Mouse (Mus musculus) lung, embryonic 14.5 days (tissue): ENCODE results near the gene Pstpip1. TPM values are rescaled to one million over a fixed set of nuclear protein-coding genes. Genes with fewer than 3 reads are reported as not detected.

Experiments used
- ATAC-seq: fragments of 200-750 bp; cut with Nextera tagmentation; 2 replicates; pipeline ENCODE4 v1.8.0; 2017; ENCODE audit warnings: mild to moderate bottlenecking, moderate TSS enrichment, moderate library complexity; ENCODE audit not compliant: insufficient read depth
- DNase-seq: peaks from one replicate; pipeline ENCODE4 v3.0.0-alpha.2; 2015
- H3K27ac ChIP-seq: fragments of 300-500 bp; sonication (generic); 2 replicates; pipeline ENCODE4 v1.5.1; 2014; ENCODE audit warnings: low read depth, mild to moderate bottlenecking, moderate library complexity
- H3K27me3 ChIP-seq: fragments of 300-500 bp; sonication (generic); 2 replicates; pipeline ENCODE4 v1.6.1; 2014; ENCODE audit warnings: low read length, control low read depth; ENCODE audit not compliant: insufficient read depth
- H3K36me3 ChIP-seq: fragments of 300-500 bp; sonication (generic); 2 replicates; pipeline ENCODE4 v1.6.1; 2014; ENCODE audit warnings: control low read depth; ENCODE audit not compliant: insufficient read depth
- H3K4me1 ChIP-seq: fragments of 300-500 bp; sonication (generic); 2 replicates; pipeline ENCODE4 v1.6.1; 2014; ENCODE audit warnings: antibody characterized with exemption, control low read depth; ENCODE audit not compliant: insufficient read depth
- H3K4me2 ChIP-seq: fragments of 300-500 bp; sonication (generic); 2 replicates; pipeline ENCODE4 v1.6.1; 2014; ENCODE audit warnings: mild to moderate bottlenecking
- H3K4me3 ChIP-seq: fragments of 300-500 bp; sonication (generic); 2 replicates; pipeline ENCODE4 v1.5.1; 2014; ENCODE audit warnings: low read depth, low read length
- H3K9ac ChIP-seq: fragments of 300-500 bp; sonication (generic); 2 replicates; pipeline ENCODE4 v1.6.1; 2014
- H3K9me3 ChIP-seq: fragments of 300-500 bp; sonication (generic); 2 replicates; pipeline ENCODE4 v1.6.1; 2016; ENCODE audit warnings: low read depth, low read length, control low read depth
- CTCF ChIP-seq: IDR thresholded peaks from 2 replicates; pipeline ENCODE4 v1.5.1; 2016; ENCODE audit warnings: antibody characterized with exemption, low read depth
- WGBS: fragments of 180-500 bp; shearing (Covaris S2); extraction: QIAGEN DNeasy Blood & Tissue Kit; methylation state at CpG from one replicate; pipeline ENCODE4 v1.1.7; 2014; 5-methylcytosine and 5-hydroxymethylcytosine counted together
- polyA plus RNA-seq: library from polyadenylated mRNA; unstranded; fragments of >200 nt; fragmentation: Nextera tagmentation; extraction: Ambion mirVana; gene quantifications from 2 replicates; pipeline ENCODE4 v1.2.1, GENCODE M21; 2014

The Pstpip1 gene
- polyA plus RNA-seq = 0.83 and 0.99 TPM in 2 replicates

- H3K36me3 ChIP-seq = no peaks in the 10 kb centered on the region
- ATAC-seq = peak; percentile 91
- no peak within 1 kb of the TSS; the same call in 1 of the 2 replicates for H3K4me3 ChIP-seq
- H3K27ac ChIP-seq = peak within 1 kb of the TSS; percentile 81
- no peak within 1 kb of the TSS for H3K9ac ChIP-seq
- 16% methylated on average over 22 of the region's 22 CpGs for WGBS
- no peaks in the 10 kb centered on the region for H3K4me1 ChIP-seq
- TF ChIP-seq CTCF = no peak
- H3K9me3 ChIP-seq = no peaks in the 10 kb centered on the region
- peak; percentile 87 for DNase-seq
- no peaks in the 10 kb centered on the region for H3K27me3 ChIP-seq
- H3K4me2 ChIP-seq = peak within 1 kb of the TSS; percentile 42
Observed at GRCm38 (mm10) chr9:56089778-56090520, at the start of gene Pstpip1. TSS of gene Pstpip1 (plus strand) at chr9:56089962.

- H3K4me2 ChIP-seq = peak within 1 kb of the TSS; percentile 78
- H3K4me3 ChIP-seq = peak within 1 kb of the TSS; percentile 74
- WGBS = 1% methylated on average over 49 of the region's 49 CpGs
- peaks cover 10% of the 10 kb centered on the region; the same call in 1 of the 2 replicates for H3K4me1 ChIP-seq
- H3K27me3 ChIP-seq = no peaks in the 10 kb centered on the region
- no peaks in the 10 kb centered on the region for H3K9me3 ChIP-seq
- peaks cover 21% of the 10 kb centered on the region for H3K36me3 ChIP-seq
- DNase-seq = peak; percentile 97
- H3K9ac ChIP-seq = peak within 1 kb of the TSS; percentile 95
- peak within 1 kb of the TSS; percentile 97 for H3K27ac ChIP-seq
- ATAC-seq = peak; percentile 100
- no peak for TF ChIP-seq CTCF
Observed at GRCm38 (mm10) chr9:56041372-56042180, 48.2 kb upstream of the Pstpip1 start, which contains the start of gene Rcn2. TSS of gene Rcn2 (plus strand) at chr9:56041845.

- ATAC-seq = no peak
Observed at GRCm38 (mm10) chr9:56042181-56042621, 47.6 kb upstream of the Pstpip1 start.

DNA sequence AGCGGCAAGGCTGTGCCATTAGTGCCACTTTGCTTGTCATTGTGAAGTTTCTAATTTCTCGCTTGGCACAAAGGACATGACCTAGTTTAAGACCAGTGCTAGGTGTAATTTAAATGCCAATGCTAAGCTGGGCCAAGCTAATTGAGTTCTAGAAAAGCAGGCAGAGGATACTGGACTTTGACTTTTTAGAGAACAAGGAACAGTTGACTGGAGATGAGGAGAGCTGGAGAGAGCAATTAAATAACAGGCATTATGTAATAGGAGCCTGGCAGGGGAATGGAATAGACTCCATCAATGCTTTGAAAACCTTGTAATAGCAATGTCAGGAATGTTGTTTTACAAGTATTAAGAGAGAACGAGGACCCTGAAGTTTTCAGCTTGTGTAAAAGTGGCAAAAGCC, 36.0 kb upstream of the Pstpip1 start:
- no peak overlapping the region for H3K4me3 ChIP-seq
- TF ChIP-seq CTCF = no peak
- ATAC-seq = no peak
- H3K36me3 ChIP-seq = peaks cover 56% of the 10 kb centered on the region
- H3K9ac ChIP-seq = no peak overlapping the region
- 86% methylated on average over 3 of the region's 3 CpGs for WGBS
- no peak for DNase-seq
- no peak overlapping the region for H3K4me2 ChIP-seq
- no peak overlapping the region for H3K27ac ChIP-seq
- H3K4me1 ChIP-seq = no peaks in the 10 kb centered on the region
- no peaks in the 10 kb centered on the region for H3K27me3 ChIP-seq
- H3K9me3 ChIP-seq = no peaks in the 10 kb centered on the region

More at GRCm38 (mm10) chr9:56042181-56042621, 47.6 kb upstream of the Pstpip1 start:
- Histone ChIP-seq H3K27me3 (no peaks in the 10 kb centered on the region), H3K4me1 (peaks cover 10% of the 10 kb centered on the region; the same call in 1 of the 2 replicates), H3K4me3 (peak overlapping the region; percentile 74), H3K27ac (peak overlapping the region; percentile 97), H3K9ac (peak overlapping the region; percentile 95), H3K4me2 (peak overlapping the region; percentile 78), H3K9me3 (no peaks in the 10 kb centered on the region), H3K36me3 (peaks cover 22% of the 10 kb centered on the region)
- WGBS = under 1% methylated on average over 16 of the region's 16 CpGs
- DNase-seq = no peak
- TF ChIP-seq CTCF = no peak

GRCm38 (mm10) chr9:56056147-56056546, 33.6 kb upstream of the Pstpip1 start:
- H3K4me2 ChIP-seq = no peak overlapping the region
- no peaks in the 10 kb centered on the region for H3K4me1 ChIP-seq
- no peaks in the 10 kb centered on the region for H3K9me3 ChIP-seq
- no peaks in the 10 kb centered on the region for H3K27me3 ChIP-seq
- H3K4me3 ChIP-seq = no peak overlapping the region
- no peak overlapping the region for H3K27ac ChIP-seq
- H3K36me3 ChIP-seq = peaks cover 73% of the 10 kb centered on the region
- no peak for ATAC-seq
- 82% methylated on average over 6 of the region's 6 CpGs for whole genome bisulfite sequencing
- no peak for TF ChIP-seq CTCF
- H3K9ac ChIP-seq = no peak overlapping the region
- no peak for DNase-seq

- no peak overlapping the region for H3K27ac ChIP-seq
- no peaks in the 10 kb centered on the region for H3K9me3 ChIP-seq
- no peaks in the 10 kb centered on the region for H3K27me3 ChIP-seq
- 87% methylated on average over 5 of the region's 5 CpGs for WGBS
- no peak overlapping the region for H3K4me2 ChIP-seq
- H3K4me3 ChIP-seq = no peak overlapping the region
- no peak for DNase-seq
- H3K4me1 ChIP-seq = no peaks in the 10 kb centered on the region
- peaks cover 70% of the 10 kb centered on the region for H3K36me3 ChIP-seq
- H3K9ac ChIP-seq = no peak overlapping the region
- TF ChIP-seq CTCF = no peak
- ATAC-seq = no peak
Observed at GRCm38 (mm10) chr9:56062336-56062735, 27.4 kb upstream of the Pstpip1 start.

GRCm38 (mm10) chr9:56065011-56065410, 24.8 kb upstream of the Pstpip1 start:
- ATAC-seq = no peak
- WGBS = 40% methylated on average over 3 of the region's 3 CpGs
- no peak for TF ChIP-seq CTCF
- no peaks in the 10 kb centered on the region for H3K4me1 ChIP-seq
- peaks cover 54% of the 10 kb centered on the region for H3K36me3 ChIP-seq
- H3K27ac ChIP-seq = no peak overlapping the region
- no peak overlapping the region for H3K4me3 ChIP-seq
- DNase-seq = no peak
- H3K9ac ChIP-seq = no peak overlapping the region
- H3K27me3 ChIP-seq = no peaks in the 10 kb centered on the region
- no peaks in the 10 kb centered on the region for H3K9me3 ChIP-seq
- no peak overlapping the region for H3K4me2 ChIP-seq
